Mouse (Mus musculus): Measurements from ENCODE around the gene Mtor. TPM values are rescaled to one million over a fixed set of nuclear protein-coding genes. Genes with fewer than 3 reads are reported as not detected.

The Mtor gene
- 10 to 100 TPM; 88.9 to 90.7 TPM for total RNA-seq (2021)
- long read RNA-seq, full-length matches to known transcripts, result 15 of 63 reads
- long read RNA-seq, partial matches to known transcripts, result 39 of 63 reads
- long read RNA-seq, other reads (novel, unspliced or antisense), result 9 of 63 reads

GRCm38 (mm10) chr4:148448179-148448852, at the start of gene Mtor:
Gene Mtor (plus strand): TSS chr4:148448611.
- DNase-seq (ENCODE audit: low spot score in 2 of 2), result peak; percentile 94 to 98

- DNase-seq (ENCODE audit: low spot score in 2 of 2), result no peak
Measured at GRCm38 (mm10) chr4:148399437-148400094, 48.8 kb upstream of the Mtor start.

DNA sequence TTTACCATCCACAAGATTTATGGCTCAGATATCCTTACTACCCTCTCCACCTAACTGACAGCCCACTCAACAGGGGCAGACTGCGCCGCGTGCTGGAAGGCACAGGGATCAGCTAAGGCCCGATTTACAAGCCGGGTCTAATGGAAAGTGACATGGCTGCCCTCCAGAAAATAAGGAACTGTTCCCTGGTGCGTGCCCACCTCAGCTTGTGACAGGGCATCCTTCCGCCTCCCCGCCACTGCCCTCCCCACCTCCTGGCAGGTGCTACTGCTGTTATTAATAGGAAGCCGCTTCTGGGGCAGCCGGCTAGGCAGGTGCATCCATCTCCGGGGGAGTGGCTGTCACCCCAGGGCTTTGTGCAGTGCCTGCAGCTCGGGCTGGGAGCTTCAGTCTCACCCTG, 45.0 kb upstream of the Mtor start:
- no peak for DNase-seq (ENCODE audit: low spot score in 2 of 2)

DNA sequence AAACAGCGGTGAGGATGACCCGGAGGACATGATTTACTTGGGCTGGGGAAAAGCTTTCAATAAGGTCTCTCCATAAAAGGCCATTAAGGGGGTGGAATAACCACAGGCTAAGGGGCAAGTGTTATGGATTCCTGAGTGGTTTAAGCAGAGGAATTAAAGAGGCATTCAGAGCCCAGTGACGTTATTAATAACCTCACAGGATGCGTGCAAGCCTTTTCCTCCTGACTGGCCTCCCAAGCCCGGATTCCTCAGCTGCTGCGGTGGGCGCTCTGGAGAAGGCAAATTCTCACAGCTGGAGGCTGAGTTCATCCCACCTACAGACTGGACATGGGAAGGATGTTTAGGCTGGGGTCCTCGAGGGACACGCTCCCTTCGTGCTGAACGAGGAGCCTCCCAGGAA, 43.7 kb upstream of the Mtor start:
- DNase-seq (ENCODE audit: low spot score in 2 of 2), result no peak

DNA sequence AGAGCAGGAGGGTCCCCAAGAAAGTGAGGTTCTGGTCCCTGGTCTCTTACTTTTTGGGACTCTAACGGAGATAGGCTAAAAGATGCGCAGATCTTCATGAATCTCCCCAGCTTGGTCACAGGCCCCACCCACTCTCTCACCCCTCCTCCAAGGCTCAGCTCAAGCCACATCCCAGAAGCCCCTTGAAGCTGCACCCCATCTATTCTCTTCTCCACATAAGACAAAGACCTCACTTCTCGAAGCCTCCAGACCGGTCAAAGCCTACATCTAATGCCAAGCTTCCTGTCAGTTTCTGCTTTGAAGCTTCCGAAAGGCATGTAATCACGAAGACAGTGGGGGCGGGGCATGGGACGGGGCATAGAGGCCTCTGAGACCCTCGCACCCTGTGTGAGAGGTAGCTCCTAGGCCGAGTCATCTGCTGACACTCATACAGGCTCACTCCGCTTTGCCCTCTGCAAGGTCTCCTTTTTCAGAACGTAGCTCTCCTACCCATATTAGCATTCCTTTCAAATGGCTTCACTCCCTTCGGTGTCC, 43.1 kb upstream of the Mtor start:
- no peak for DNase-seq (ENCODE audit: low spot score in 2 of 2)

DNA sequence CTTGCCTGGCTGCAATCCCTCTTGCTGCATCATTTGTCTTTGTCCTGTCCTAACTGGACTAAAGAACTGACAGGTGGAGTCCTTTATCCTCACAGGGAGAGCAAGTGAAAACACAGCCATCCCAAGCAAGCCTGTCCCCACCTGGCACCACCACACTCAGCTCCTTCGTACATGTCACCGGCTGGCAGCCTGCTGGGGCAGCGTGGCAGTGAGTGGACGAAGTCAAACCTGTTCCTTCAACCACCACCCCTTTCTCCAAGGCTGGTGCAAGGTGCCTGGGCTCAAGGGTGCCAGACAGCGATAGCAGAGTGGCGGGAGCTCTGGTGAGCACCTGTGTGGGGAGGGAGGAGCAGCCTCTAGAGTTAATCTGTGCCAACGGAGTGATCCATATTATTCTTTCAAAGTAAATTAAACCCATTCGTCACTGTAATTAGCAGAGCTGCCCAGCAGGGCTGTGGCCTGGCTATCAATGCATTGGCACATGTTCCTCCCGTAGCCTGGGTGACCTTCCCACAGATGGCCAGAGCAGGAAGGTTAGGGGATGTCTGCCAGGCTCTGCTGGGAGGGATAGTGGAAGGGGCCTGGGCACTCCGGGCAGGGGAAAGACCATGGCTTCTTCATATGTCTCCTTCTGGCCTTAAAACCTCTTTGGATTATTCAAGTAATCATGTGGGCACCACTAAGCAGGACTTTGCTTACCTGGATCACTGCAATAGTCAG, 40.0 kb upstream of the Mtor start:
- DNase-seq (ENCODE audit: low spot score in 2 of 2), result no peak

GRCm38 (mm10) chr4:148415575-148415974, 32.8 kb upstream of the Mtor start:
- no peak for DNase-seq (ENCODE audit: low spot score in 2 of 2)

GRCm38 (mm10) chr4:148417074-148417526, 31.3 kb upstream of the Mtor start:
- DNase-seq (ENCODE audit: low spot score in 2 of 2), result no peak

GRCm38 (mm10) chr4:148417559-148417958, 30.9 kb upstream of the Mtor start:
- no peak for DNase-seq (ENCODE audit: low spot score in 2 of 2)

DNA sequence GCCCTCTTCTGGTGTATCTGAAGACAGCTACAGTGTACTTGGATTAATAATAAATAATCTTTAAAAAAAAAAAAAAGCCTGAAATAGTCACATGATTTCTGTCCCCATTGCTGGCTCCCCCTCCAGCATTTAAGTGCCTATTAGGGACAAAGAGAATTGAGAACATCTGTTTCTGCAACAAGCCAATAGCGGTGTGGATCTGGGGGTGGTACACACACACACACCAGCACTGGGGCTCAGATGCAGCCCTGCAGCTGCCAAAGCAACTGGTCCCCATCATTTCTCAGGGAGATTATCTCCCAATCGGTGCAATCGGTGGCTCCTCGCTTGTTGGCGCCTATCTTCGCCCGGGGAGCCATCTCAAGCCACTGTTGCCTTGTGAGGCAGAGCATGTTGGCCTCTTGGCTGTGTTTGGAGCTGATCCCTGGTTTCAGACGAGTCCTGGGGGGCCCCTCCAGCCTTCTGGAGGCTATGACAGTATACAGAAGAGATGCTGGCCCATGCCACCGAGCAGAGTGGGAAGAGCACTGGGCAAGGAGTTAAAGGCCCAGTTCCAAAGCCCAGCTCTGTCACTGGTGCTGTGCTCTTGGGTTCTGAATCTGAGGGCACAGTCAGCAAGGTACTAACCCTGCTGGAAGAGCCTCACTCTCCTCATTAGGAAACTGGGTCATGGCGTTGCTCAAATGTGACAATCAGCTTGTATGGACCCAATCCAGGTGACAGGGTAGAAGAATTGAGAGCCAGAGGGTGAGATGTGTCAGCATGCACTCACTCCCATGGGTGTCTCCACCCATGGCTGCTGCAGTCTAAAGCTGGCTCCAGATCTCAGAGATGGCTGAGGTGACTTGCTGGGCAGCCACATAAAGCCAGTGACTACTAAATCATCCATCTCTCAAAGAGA, 21.2 kb upstream of the Mtor start:
- DNase-seq (ENCODE audit: low spot score in 2 of 2), result no peak

- no peak for DNase-seq (ENCODE audit: low spot score in 2 of 2)
Measured at GRCm38 (mm10) chr4:148428544-148428943, 19.9 kb upstream of the Mtor start.

DNA sequence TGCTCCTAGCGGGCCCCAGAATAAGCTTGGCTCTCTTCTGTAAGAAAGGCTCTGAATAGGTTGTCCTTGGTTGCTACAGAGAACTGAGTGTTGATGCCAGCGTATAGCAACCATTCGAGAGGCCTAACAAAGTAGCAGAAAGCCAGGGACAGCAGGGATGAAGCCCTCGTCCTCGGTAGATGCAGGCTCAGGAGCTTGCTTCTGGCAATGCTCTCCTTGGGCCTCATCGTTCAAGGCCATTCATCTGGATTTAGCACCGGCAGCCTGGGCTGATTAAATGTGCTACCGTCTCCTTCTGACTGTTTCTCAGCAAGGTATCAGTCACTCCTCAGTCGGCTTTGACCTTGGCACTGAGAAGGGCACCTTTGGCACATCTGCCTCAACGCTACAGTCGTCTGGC, 19.3 kb upstream of the Mtor start:
- DNase-seq (ENCODE audit: low spot score in 2 of 2), result no peak

DNA sequence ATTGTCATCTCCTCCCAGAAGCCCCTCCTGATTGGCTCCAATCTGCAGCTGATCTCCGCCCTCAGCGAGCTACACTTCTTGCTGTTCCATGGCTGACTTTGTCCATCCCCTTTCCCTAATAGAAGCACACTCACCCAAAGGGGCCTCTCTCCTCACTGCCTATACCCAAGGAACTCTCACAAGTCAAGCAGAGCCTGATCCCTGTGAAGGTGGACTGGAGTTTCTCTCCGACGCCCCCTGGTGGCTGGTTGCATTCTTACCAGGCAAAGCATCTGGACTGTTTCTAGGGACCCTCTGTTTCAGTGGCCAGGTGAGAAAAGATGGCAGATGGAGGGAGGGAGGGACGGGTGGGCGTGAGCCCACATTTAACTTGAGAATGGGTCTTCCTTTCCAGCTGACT, 18.7 kb upstream of the Mtor start:
- DNase-seq (ENCODE audit: low spot score in 2 of 2), result peak in 1 of 2 experiments; percentile 74

- no peak for DNase-seq (ENCODE audit: low spot score in 2 of 2)
Measured at GRCm38 (mm10) chr4:148430880-148431519, 17.4 kb upstream of the Mtor start.

DNA sequence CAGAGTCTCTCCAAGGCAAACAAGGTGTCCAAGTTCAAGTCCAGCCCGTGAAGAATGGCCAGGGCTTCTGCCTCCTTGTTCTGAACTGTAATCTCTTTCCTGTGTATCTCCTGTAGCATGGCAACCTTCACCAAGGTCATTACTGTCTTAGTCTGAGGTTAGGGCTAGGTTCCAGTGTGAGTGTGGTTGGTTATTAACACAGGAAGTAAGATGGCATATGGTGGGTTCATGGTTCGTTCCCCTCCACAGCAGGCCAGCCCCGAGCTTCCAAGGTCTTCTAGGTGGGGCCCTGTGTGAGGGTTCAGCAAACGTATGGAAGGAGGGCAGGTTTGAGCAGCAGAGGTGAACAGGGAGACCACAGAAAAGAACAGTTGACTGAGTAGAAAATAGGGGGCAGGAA, 15.9 kb upstream of the Mtor start:
- no peak for DNase-seq (ENCODE audit: low spot score in 2 of 2)

- DNase-seq (ENCODE audit: low spot score in 2 of 2), result no peak
Measured at GRCm38 (mm10) chr4:148433336-148433735, 15.1 kb upstream of the Mtor start.

GRCm38 (mm10) chr4:148433813-148434212, 14.6 kb upstream of the Mtor start:
- DNase-seq (ENCODE audit: low spot score in 2 of 2), result no peak

DNA sequence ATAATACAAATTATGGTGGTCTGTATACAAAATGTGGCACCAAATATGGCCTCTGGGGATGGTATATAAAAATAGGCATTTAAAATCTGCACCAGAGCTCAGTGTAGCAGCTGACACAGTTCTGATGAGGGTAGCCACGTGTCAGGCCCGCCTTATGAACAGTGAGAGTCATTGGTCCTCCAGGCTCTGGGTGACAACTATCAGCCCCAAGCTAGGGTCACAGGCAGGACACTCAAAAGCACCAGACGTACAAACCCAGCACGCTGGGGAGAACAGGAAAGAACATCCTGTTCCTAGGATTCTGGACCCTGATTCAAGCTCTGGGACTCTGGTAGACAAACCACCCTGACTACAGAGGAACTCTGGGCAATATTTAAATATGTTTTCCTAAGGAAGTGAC, 13.9 kb upstream of the Mtor start:
- no peak for DNase-seq (ENCODE audit: low spot score in 2 of 2)

- DNase-seq (ENCODE audit: low spot score in 2 of 2), result no peak
Measured at GRCm38 (mm10) chr4:148435106-148435505, 13.3 kb upstream of the Mtor start.

- DNase-seq (ENCODE audit: low spot score in 2 of 2), result peak; percentile 50 to 71
Measured at GRCm38 (mm10) chr4:148435657-148436330, 12.6 kb upstream of the Mtor start.

Measured in layer of hippocampus, adult 18-20 months (tissue).